Mouse (Mus musculus) megakaryocyte, embryonic 14.5 days (primary cell): ENCODE data around the gene Clgn.

Source experiments
- FLI1 ChIP-seq: IDR thresholded peaks from 2 replicates; pipeline ENCODE4 v1.6.1; 2012; ENCODE audit warnings: low read length, inconsistent platforms, mixed read lengths
- GATA1 ChIP-seq: IDR thresholded peaks from 3 replicates; pipeline ENCODE4 v1.6.1; 2012; ENCODE audit warnings: mixed read lengths, low read length, inconsistent platforms, borderline replicate concordance

- TF ChIP-seq GATA1 (no peak), FLI1 (no peak)
Measured at GRCm38 (mm10) chr8:83396680-83397079, 7.0 kb downstream of the Clgn start.
